Mouse (Mus musculus): Measurements from ENCODE around the gene Krtap1-4. TPM values are rescaled to one million over a fixed set of nuclear protein-coding genes. Genes with fewer than 3 reads are reported as not detected.

Gene Krtap1-4
- polyA plus RNA-seq, 1 experiment: not detected

DNA sequence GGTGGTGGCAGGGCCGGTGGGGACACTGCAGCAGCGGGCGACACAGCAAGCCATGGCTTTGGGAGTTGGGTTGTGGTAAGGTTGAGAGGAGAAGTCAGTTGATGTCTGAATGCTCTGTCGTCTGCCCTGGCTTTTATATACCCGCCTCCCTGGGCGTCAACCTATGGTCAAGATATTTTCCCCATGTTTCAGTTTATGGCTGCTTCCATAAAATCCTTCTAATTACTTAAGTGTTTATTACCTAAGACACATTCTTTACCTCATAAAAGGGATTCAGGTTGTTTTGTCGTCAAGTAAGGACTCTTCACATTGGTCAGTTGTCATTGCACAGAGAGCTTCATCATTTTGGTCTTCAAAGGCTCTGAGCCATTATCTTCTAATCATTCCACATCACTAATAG, 16.9 kb downstream of the Krtap1-4 start, which contains the start of gene Krtap3-1:
TSS of gene Krtap3-1 (minus strand) at position 101 of the 400 bp plus-strand sequence.
- no peaks in the 10 kb centered on the region for H3K36me3 ChIP-seq (ENCODE audit: control insufficient read depth, insufficient read depth, low read length)
- TF ChIP-seq POLR2A (IDR thresholded peaks at IDR 0.05; ENCODE audit: low read depth, low read length) (no peak), CTCF (IDR thresholded peaks at IDR 0.05; ENCODE audit: extremely low read depth, insufficient read length, insufficient replicate concordance, low read depth, low read length) (no peak)
- no peak within 1 kb of the TSS for H3K27ac ChIP-seq (ENCODE audit: insufficient read depth, low read depth, low read length)
- H3K27me3 ChIP-seq (ENCODE audit: control insufficient read depth, insufficient read depth, low read length): no peaks in the 10 kb centered on the region
- 63% methylated on average over 7 of the region's 7 CpGs for WGBS
- peaks cover 7% of the 10 kb centered on the region; the same call in 1 of the 2 replicates for H3K4me1 ChIP-seq (ENCODE audit: control insufficient read depth, insufficient read depth, insufficient read length, low read length)
- no peak within 1 kb of the TSS for H3K4me3 ChIP-seq (ENCODE audit: low read depth, low read length)

DNA sequence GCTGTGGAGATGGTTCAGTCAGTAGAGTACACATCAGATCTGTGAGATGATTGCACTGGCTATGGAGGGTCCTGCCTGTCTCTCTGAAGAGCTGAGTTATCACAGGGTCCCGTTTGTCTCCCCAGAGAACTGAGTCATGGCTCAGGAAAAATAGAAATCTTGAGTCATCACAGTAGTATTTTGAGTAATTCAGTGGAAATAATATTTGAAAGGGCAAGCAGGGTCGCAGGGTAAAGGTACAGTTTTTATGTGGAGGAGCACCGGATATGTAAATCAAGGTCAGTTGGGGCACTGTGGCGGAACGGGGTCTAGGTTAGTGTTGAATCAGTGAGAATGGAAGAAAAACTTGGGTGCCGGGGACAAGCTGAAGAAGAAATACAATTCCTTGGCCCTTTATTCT, 20.9 kb downstream of the Krtap1-4 start:
- H3K36me3 ChIP-seq (ENCODE audit: control insufficient read depth, insufficient read depth, low read length): no peaks in the 10 kb centered on the region
- no peak overlapping the region for H3K27ac ChIP-seq (ENCODE audit: insufficient read depth, low read depth, low read length)
- WGBS: 79% methylated on average over 6 of the region's 6 CpGs
- TF ChIP-seq POLR2A (IDR thresholded peaks at IDR 0.05; ENCODE audit: low read depth, low read length) (no peak), CTCF (IDR thresholded peaks at IDR 0.05; ENCODE audit: extremely low read depth, insufficient read length, insufficient replicate concordance, low read depth, low read length) (no peak)
- H3K4me3 ChIP-seq (ENCODE audit: low read depth, low read length): no peak overlapping the region
- peaks cover 4% of the 10 kb centered on the region; the same call in 1 of the 2 replicates for H3K4me1 ChIP-seq (ENCODE audit: control insufficient read depth, insufficient read depth, insufficient read length, low read length)
- H3K27me3 ChIP-seq (ENCODE audit: control insufficient read depth, insufficient read depth, low read length): no peaks in the 10 kb centered on the region

DNA sequence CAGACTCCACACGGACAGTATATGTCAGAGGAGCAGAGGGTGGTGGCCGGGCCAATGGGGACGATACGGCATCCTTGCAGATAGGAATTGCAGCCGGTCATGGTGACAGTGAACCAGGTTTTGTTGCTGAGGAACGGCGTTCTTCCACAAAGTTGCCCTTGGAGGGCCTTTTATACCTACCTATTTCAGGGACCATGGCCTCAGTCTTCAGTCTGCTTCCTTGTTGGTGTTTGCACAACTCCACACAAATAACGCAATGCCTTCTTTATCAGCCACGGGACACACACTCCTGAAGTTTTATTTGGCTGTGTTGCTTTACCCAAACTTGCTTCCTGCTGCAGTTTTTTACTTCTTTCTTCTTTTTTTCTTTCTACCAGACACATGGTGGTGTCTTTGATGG, 24.1 kb downstream of the Krtap1-4 start, which contains the start of gene Gm11939:
TSS of gene Gm11939 (minus strand) at position 101 of the 400 bp plus-strand sequence.
- Histone ChIP-seq H3K4me3 (ENCODE audit: low read depth, low read length) (no peak within 1 kb of the TSS), H3K36me3 (ENCODE audit: control insufficient read depth, insufficient read depth, low read length) (no peaks in the 10 kb centered on the region), H3K27me3 (ENCODE audit: control insufficient read depth, insufficient read depth, low read length) (no peaks in the 10 kb centered on the region), H3K4me1 (ENCODE audit: control insufficient read depth, insufficient read depth, insufficient read length, low read length) (no peaks in the 10 kb centered on the region; the same call in 1 of the 2 replicates), H3K27ac (ENCODE audit: insufficient read depth, low read depth, low read length) (no peak within 1 kb of the TSS)
- 68% methylated on average over 9 of the region's 9 CpGs for WGBS
- TF ChIP-seq CTCF (IDR thresholded peaks at IDR 0.05; ENCODE audit: extremely low read depth, insufficient read length, insufficient replicate concordance, low read depth, low read length) (no peak), POLR2A (IDR thresholded peaks at IDR 0.05; ENCODE audit: low read depth, low read length) (no peak)

DNA sequence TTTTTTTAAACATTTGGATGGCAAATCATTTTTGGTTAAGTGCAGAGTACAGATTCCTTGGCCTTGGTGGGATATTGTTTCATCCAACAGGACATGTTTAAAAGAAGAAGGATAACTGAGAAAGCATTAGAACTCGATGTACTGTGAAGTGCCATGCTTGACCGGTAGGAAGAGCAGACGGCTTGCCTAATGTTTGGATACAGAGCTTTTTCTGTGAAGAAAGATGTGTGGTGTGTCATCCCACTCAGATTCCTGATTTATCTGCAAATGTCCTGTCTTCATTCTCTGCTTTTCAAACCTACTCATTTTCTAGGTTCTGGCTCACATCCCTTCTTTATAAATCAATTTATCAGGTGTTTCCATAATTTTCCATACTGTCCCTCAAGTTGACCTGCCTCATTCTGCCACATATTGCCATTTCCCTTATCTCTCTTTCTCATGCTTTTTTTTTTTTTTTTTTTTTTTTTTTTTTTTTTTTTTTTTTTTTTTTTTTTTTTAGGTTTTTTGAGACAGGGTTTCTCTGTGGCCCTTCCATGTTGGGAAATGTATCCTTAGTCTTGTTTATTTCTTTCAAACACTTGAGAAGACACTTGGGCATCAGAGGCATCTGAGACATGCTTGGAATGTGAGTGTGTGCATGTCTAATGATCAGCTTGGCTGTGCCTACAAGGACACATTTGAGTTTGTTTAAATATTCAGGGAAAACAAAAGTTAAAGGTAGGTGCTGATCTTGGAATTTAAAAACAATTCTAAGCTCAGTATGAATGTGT, 25.3 kb downstream of the Krtap1-4 start:
- TF ChIP-seq CTCF (IDR thresholded peaks at IDR 0.05; ENCODE audit: extremely low read depth, insufficient read length, insufficient replicate concordance, low read depth, low read length) (no peak), POLR2A (IDR thresholded peaks at IDR 0.05; ENCODE audit: low read depth, low read length) (no peak)
- H3K27ac ChIP-seq (ENCODE audit: insufficient read depth, low read depth, low read length): no peak overlapping the region
- WGBS: 86% methylated on average over 3 of the region's 3 CpGs
- H3K4me3 ChIP-seq (ENCODE audit: low read depth, low read length): no peak overlapping the region
- H3K36me3 ChIP-seq (ENCODE audit: control insufficient read depth, insufficient read depth, low read length): no peaks in the 10 kb centered on the region
- no peaks in the 10 kb centered on the region for H3K27me3 ChIP-seq (ENCODE audit: control insufficient read depth, insufficient read depth, low read length)
- H3K4me1 ChIP-seq (ENCODE audit: control insufficient read depth, insufficient read depth, insufficient read length, low read length): peaks cover 2% of the 10 kb centered on the region; the same call in 1 of the 2 replicates

DNA sequence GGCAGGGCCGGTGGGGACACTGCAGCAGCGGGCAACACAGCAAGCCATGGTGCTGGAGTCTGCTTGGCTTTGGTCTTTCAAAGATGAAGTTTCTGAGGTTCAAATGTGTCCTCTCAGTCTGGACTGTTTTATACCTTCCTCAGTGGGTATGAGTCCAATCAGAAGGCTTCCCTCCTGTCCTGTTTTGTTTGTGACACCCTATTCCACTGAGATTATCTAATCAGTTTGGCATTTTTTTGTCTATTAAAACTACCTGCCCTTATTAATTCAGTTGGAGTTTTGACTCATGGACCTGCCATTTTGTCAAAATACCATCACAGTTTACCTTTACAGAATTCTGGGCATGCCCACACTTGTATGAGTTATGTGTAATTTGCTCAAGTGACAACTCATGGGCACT, 26.7 kb downstream of the Krtap1-4 start, which contains the start of gene Krtap3-2:
TSS of gene Krtap3-2 (minus strand) at position 101 of the 400 bp plus-strand sequence.
- no peak within 1 kb of the TSS for H3K27ac ChIP-seq (ENCODE audit: insufficient read depth, low read depth, low read length)
- TF ChIP-seq CTCF (IDR thresholded peaks at IDR 0.05; ENCODE audit: extremely low read depth, insufficient read length, insufficient replicate concordance, low read depth, low read length) (no peak), POLR2A (IDR thresholded peaks at IDR 0.05; ENCODE audit: low read depth, low read length) (no peak)

DNA sequence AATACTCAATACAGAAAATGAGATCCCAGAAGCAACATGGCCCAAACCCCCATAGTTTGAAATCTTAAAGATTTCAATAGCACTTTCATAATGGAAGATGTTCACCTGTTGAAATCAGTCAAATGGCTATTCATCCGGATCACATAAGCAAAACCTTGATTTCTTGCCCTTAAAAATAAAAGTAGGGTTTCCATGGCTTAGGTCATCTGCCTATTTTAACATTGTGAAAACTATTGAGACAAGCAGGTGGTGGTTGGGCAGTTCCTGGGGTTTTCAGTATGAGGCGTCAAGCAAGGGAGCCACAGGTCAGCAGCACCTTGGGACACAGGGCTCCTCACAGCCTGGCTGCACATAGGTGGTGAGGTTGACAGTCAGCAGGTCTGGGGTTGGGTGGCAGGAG, 27.3 kb downstream of the Krtap1-4 start:
- Histone ChIP-seq H3K4me1 (ENCODE audit: control insufficient read depth, insufficient read depth, insufficient read length, low read length) (peaks cover 2% of the 10 kb centered on the region; the same call in 1 of the 2 replicates), H3K4me3 (ENCODE audit: low read depth, low read length) (no peak overlapping the region), H3K27ac (ENCODE audit: insufficient read depth, low read depth, low read length) (no peak overlapping the region), H3K36me3 (ENCODE audit: control insufficient read depth, insufficient read depth, low read length) (no peaks in the 10 kb centered on the region), H3K27me3 (ENCODE audit: control insufficient read depth, insufficient read depth, low read length) (no peaks in the 10 kb centered on the region)
- 92% methylated on average over 2 of the region's 2 CpGs for WGBS
- TF ChIP-seq POLR2A (IDR thresholded peaks at IDR 0.05; ENCODE audit: low read depth, low read length) (no peak), CTCF (IDR thresholded peaks at IDR 0.05; ENCODE audit: extremely low read depth, insufficient read length, insufficient replicate concordance, low read depth, low read length) (no peak)

More for the DNA sequence above, 26.7 kb downstream of the Krtap1-4 start, which contains the start of gene Krtap3-2:
- Histone ChIP-seq H3K4me1 (ENCODE audit: control insufficient read depth, insufficient read depth, insufficient read length, low read length) (peaks cover 2% of the 10 kb centered on the region; the same call in 1 of the 2 replicates), H3K36me3 (ENCODE audit: control insufficient read depth, insufficient read depth, low read length) (no peaks in the 10 kb centered on the region), H3K27me3 (ENCODE audit: control insufficient read depth, insufficient read depth, low read length) (no peaks in the 10 kb centered on the region), H3K4me3 (ENCODE audit: low read depth, low read length) (no peak within 1 kb of the TSS)
- WGBS: 90% methylated on average over 2 of the region's 2 CpGs

DNA sequence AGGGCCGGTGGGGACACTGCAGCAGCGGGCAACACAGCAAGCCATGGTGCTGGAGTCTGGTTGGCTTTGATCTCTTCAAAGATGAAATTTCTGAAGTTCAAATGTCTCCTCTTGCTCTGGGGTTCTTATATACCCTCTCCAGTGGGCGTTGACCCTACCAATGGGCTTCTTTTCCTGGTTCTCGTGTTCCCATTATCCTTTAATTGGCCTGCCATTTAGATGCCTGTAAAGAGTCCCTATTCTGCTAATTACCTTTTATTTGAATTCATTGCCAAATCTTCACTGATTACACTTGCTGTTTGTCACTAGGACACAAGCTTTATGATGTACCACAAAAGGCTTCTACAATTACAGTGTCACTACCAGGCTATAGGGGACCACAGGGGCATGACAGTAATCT, 32.7 kb downstream of the Krtap1-4 start, which contains the start of gene Krtap3-3:
TSS of gene Krtap3-3 (minus strand) at position 101 of the 400 bp plus-strand sequence.
- Histone ChIP-seq H3K4me3 (ENCODE audit: low read depth, low read length) (no peak within 1 kb of the TSS), H3K4me1 (ENCODE audit: control insufficient read depth, insufficient read depth, insufficient read length, low read length) (peaks cover 2% of the 10 kb centered on the region; the same call in 1 of the 2 replicates), H3K27me3 (ENCODE audit: control insufficient read depth, insufficient read depth, low read length) (no peaks in the 10 kb centered on the region), H3K27ac (ENCODE audit: insufficient read depth, low read depth, low read length) (no peak within 1 kb of the TSS), H3K36me3 (ENCODE audit: control insufficient read depth, insufficient read depth, low read length) (no peaks in the 10 kb centered on the region)
- TF ChIP-seq POLR2A (IDR thresholded peaks at IDR 0.05; ENCODE audit: low read depth, low read length): no peak
- TF ChIP-seq CTCF (IDR thresholded peaks at IDR 0.05; ENCODE audit: extremely low read depth, insufficient read length, insufficient replicate concordance, low read depth, low read length): no peak
- 63% methylated on average over 4 of the region's 4 CpGs for WGBS

Measured in small intestine, adult 2 months (tissue).